Mouse (Mus musculus) neural tube, embryonic 12.5 days (tissue): ENCODE results near the gene Mfsd12. TPM values are rescaled to one million over a fixed set of nuclear protein-coding genes. Genes with fewer than 3 reads are reported as not detected.
A peak's percentile ranks its signal among the peaks of the same experiment; 100 is the strongest.

ENCODE experiments used
- ATAC-seq: fragments of 200-750 bp; cut with Nextera tagmentation; 2 replicates; pipeline ENCODE4 v1.8.0; 2017; ENCODE audit warnings: low read depth, mild to moderate bottlenecking, moderate TSS enrichment, moderate library complexity; ENCODE audit not compliant: low FRiP score
- H3K27ac ChIP-seq: fragments of 300-500 bp; sonication (generic); 2 replicates; pipeline ENCODE4 v1.5.1; 2016
- H3K27me3 ChIP-seq: fragments of 300-500 bp; sonication (generic); replicated peaks from 2 replicates; pipeline ENCODE4 v1.6.1; 2016; ENCODE audit warnings: mild to moderate bottlenecking
- H3K36me3 ChIP-seq: fragments of 300-500 bp; sonication (generic); 2 replicates; pipeline ENCODE4 v1.6.1; 2016; ENCODE audit warnings: mild to moderate bottlenecking
- H3K4me1 ChIP-seq: fragments of 300-500 bp; sonication (generic); 2 replicates; pipeline ENCODE4 v1.6.1; 2016
- H3K4me2 ChIP-seq: fragments of 300-500 bp; sonication (generic); replicated peaks from 2 replicates; pipeline ENCODE4 v1.6.1; 2016; ENCODE audit warnings: mild to moderate bottlenecking
- H3K4me3 ChIP-seq: fragments of 300-500 bp; sonication (generic); 2 replicates; pipeline ENCODE4 v1.5.1; 2016
- H3K9ac ChIP-seq: fragments of 300-500 bp; sonication (generic); 2 replicates; pipeline ENCODE4 v1.6.1; 2016; ENCODE audit warnings: mild to moderate bottlenecking
- H3K9me3 ChIP-seq: fragments of 300-500 bp; sonication (generic); 2 replicates; pipeline ENCODE4 v1.6.1; 2016; ENCODE audit warnings: mild to moderate bottlenecking
- WGBS: fragments of 180-500 bp; shearing (Covaris S2); methylation state at CpG from one replicate; pipeline ENCODE4 v1.1.7; 2016; 5-methylcytosine and 5-hydroxymethylcytosine counted together
- polyA plus RNA-seq: library from polyadenylated mRNA; unstranded; fragments of >200 nt; fragmentation: Nextera tagmentation; extraction: Ambion mirVana; gene quantifications from 2 replicates; pipeline ENCODE4 v1.2.1, GENCODE M21; 2016

Mfsd12 gene
- polyA plus RNA-seq, 1 experiment from 2014 or later, result 16.8 TPM

GRCm38 (mm10) chr10:81320550-81321347, 36.5 kb upstream of the Mfsd12 start, which contains the start of gene Cactin:
Gene Cactin (plus strand): TSS chr10:81321103.
- Histone ChIP-seq H3K4me2 (peak within 1 kb of the TSS; percentile 76), H3K4me3 (peak within 1 kb of the TSS; percentile 92), H3K9ac (peak within 1 kb of the TSS; percentile 83), H3K4me1 (peaks cover 36% of the 10 kb centered on the region), H3K36me3 (peaks cover 60% of the 10 kb centered on the region), H3K27ac (peak within 1 kb of the TSS; percentile 80), H3K9me3 (no peaks in the 10 kb centered on the region), H3K27me3 (no peaks in the 10 kb centered on the region)
- ATAC-seq, result peak; percentile 92
- whole genome bisulfite sequencing, result under 1% methylated on average over 68 of the region's 68 CpGs

- H3K4me2 ChIP-seq, result peak overlapping the region; percentile 76
- no peaks in the 10 kb centered on the region for H3K27me3 ChIP-seq
- peak overlapping the region; percentile 92 for H3K4me3 ChIP-seq
- H3K27ac ChIP-seq, result peak overlapping the region; percentile 80
- ATAC-seq, result peak; percentile 1; the same call in 1 of the 2 replicates
- peak overlapping the region; percentile 83 for H3K9ac ChIP-seq
- peaks cover 60% of the 10 kb centered on the region for H3K36me3 ChIP-seq
- WGBS, result 3% methylated on average over 20 of the region's 20 CpGs
- H3K4me1 ChIP-seq, result peaks cover 34% of the 10 kb centered on the region
- H3K9me3 ChIP-seq, result no peaks in the 10 kb centered on the region
These were observed 35.9 kb upstream of the Mfsd12 start for GRCm38 (mm10) chr10:81321436-81321835.

GRCm38 (mm10) chr10:81322444-81322843, 34.8 kb upstream of the Mfsd12 start:
- H3K9ac ChIP-seq, result no peak overlapping the region
- no peaks in the 10 kb centered on the region for H3K27me3 ChIP-seq
- H3K4me3 ChIP-seq, result peak overlapping the region; percentile 7; the same call in 1 of the 2 replicates
- H3K9me3 ChIP-seq, result no peaks in the 10 kb centered on the region
- H3K36me3 ChIP-seq, result peaks cover 66% of the 10 kb centered on the region
- H3K4me2 ChIP-seq, result peak overlapping the region; percentile 76
- no peak for ATAC-seq
- H3K27ac ChIP-seq, result no peak overlapping the region
- peaks cover 26% of the 10 kb centered on the region for H3K4me1 ChIP-seq
- 96% methylated on average over 27 of the region's 27 CpGs for WGBS

GRCm38 (mm10) chr10:81323141-81323775, 34.0 kb upstream of the Mfsd12 start:
- H3K4me3 ChIP-seq, result no peak overlapping the region
- 92% methylated on average over 23 of the region's 23 CpGs for WGBS

GRCm38 (mm10) chr10:81323791-81324530, 33.3 kb upstream of the Mfsd12 start:
- Histone ChIP-seq H3K4me3 (0 out of 2 replicates have a peak overlapping the region, but pooled peaks have one; percentile 1), H3K36me3 (peaks cover 57% of the 10 kb centered on the region), H3K4me2 (no peak overlapping the region), H3K4me1 (peaks cover 27% of the 10 kb centered on the region), H3K9ac (no peak overlapping the region), H3K27me3 (no peaks in the 10 kb centered on the region), H3K9me3 (no peaks in the 10 kb centered on the region), H3K27ac (no peak overlapping the region)
- 96% methylated on average over 18 of the region's 18 CpGs for WGBS
- no peak for ATAC-seq

More at GRCm38 (mm10) chr10:81323141-81323775, 34.0 kb upstream of the Mfsd12 start:
- no peak overlapping the region for H3K27ac ChIP-seq
- no peaks in the 10 kb centered on the region for H3K27me3 ChIP-seq
- H3K36me3 ChIP-seq, result peaks cover 62% of the 10 kb centered on the region
- no peaks in the 10 kb centered on the region for H3K9me3 ChIP-seq
- H3K4me2 ChIP-seq, result no peak overlapping the region
- no peak overlapping the region for H3K9ac ChIP-seq
- ATAC-seq, result no peak
- peaks cover 27% of the 10 kb centered on the region for H3K4me1 ChIP-seq

- ATAC-seq, result no peak
These were observed 32.1 kb upstream of the Mfsd12 start for GRCm38 (mm10) chr10:81325176-81325575.

GRCm38 (mm10) chr10:81325781-81326180, 31.5 kb upstream of the Mfsd12 start:
- H3K4me2 ChIP-seq, result no peak overlapping the region
- no peak overlapping the region for H3K4me3 ChIP-seq
- peaks cover 16% of the 10 kb centered on the region for H3K4me1 ChIP-seq
- ATAC-seq, result no peak
- no peaks in the 10 kb centered on the region for H3K9me3 ChIP-seq
- no peak overlapping the region for H3K27ac ChIP-seq
- H3K9ac ChIP-seq, result no peak overlapping the region
- peaks cover 57% of the 10 kb centered on the region for H3K36me3 ChIP-seq
- peaks cover 4% of the 10 kb centered on the region; the same call in 1 of the 2 replicates for H3K27me3 ChIP-seq
- 97% methylated on average over 18 of the region's 18 CpGs for WGBS

More at GRCm38 (mm10) chr10:81325176-81325575, 32.1 kb upstream of the Mfsd12 start:
- Histone ChIP-seq H3K4me1 (peaks cover 16% of the 10 kb centered on the region), H3K4me2 (no peak overlapping the region), H3K9ac (no peak overlapping the region), H3K9me3 (no peaks in the 10 kb centered on the region), H3K36me3 (peaks cover 57% of the 10 kb centered on the region), H3K27me3 (no peaks in the 10 kb centered on the region), H3K4me3 (no peak overlapping the region), H3K27ac (no peak overlapping the region)
- WGBS, result 94% methylated on average over 21 of the region's 21 CpGs

GRCm38 (mm10) chr10:81326858-81327257, 30.4 kb upstream of the Mfsd12 start:
- H3K9ac ChIP-seq, result no peak overlapping the region
- WGBS, result 74% methylated on average over 6 of the region's 6 CpGs
- H3K27ac ChIP-seq, result no peak overlapping the region

GRCm38 (mm10) chr10:81327959-81328358, 29.3 kb upstream of the Mfsd12 start:
- Histone ChIP-seq H3K36me3 (peaks cover 49% of the 10 kb centered on the region), H3K27ac (no peak overlapping the region), H3K4me1 (0 out of 2 replicates have a peak, but pooled peaks cover 11% of the 10 kb centered on the region)

More at GRCm38 (mm10) chr10:81326858-81327257, 30.4 kb upstream of the Mfsd12 start:
- Histone ChIP-seq H3K4me2 (no peak overlapping the region), H3K27me3 (peaks cover 9% of the 10 kb centered on the region; the same call in 1 of the 2 replicates), H3K9me3 (no peaks in the 10 kb centered on the region), H3K4me1 (peaks cover 13% of the 10 kb centered on the region), H3K36me3 (peaks cover 57% of the 10 kb centered on the region), H3K4me3 (no peak overlapping the region)
- no peak for ATAC-seq

GRCm38 (mm10) chr10:81328386-81328785, 28.9 kb upstream of the Mfsd12 start, which contains the start of gene Tbxa2r:
Gene Tbxa2r (plus strand): TSS chr10:81328731.
- Histone ChIP-seq H3K4me1 (0 out of 2 replicates have a peak, but pooled peaks cover 11% of the 10 kb centered on the region), H3K4me3 (no peak within 1 kb of the TSS), H3K36me3 (peaks cover 45% of the 10 kb centered on the region), H3K9ac (no peak within 1 kb of the TSS), H3K4me2 (peak within 1 kb of the TSS; percentile 22; the same call in 1 of the 2 replicates), H3K9me3 (no peaks in the 10 kb centered on the region), H3K27ac (no peak within 1 kb of the TSS), H3K27me3 (peaks cover 24% of the 10 kb centered on the region)
- ATAC-seq, result no peak
- 8% methylated on average over 10 of the region's 10 CpGs for WGBS

More at GRCm38 (mm10) chr10:81327959-81328358, 29.3 kb upstream of the Mfsd12 start:
- Histone ChIP-seq H3K9ac (no peak overlapping the region), H3K4me3 (no peak overlapping the region), H3K9me3 (no peaks in the 10 kb centered on the region), H3K4me2 (no peak overlapping the region), H3K27me3 (peaks cover 19% of the 10 kb centered on the region)
- 38% methylated on average over 2 of the region's 2 CpGs for WGBS
- ATAC-seq, result no peak

GRCm38 (mm10) chr10:81329194-81329975, 27.9 kb upstream of the Mfsd12 start:
- ATAC-seq, result no peak
- H3K27me3 ChIP-seq, result peaks cover 29% of the 10 kb centered on the region

More at GRCm38 (mm10) chr10:81329194-81329975, 27.9 kb upstream of the Mfsd12 start:
- Histone ChIP-seq H3K36me3 (peaks cover 35% of the 10 kb centered on the region), H3K27ac (no peak overlapping the region), H3K4me1 (0 out of 2 replicates have a peak, but pooled peaks cover 11% of the 10 kb centered on the region), H3K4me2 (peak overlapping the region; percentile 22; the same call in 1 of the 2 replicates), H3K9me3 (no peaks in the 10 kb centered on the region), H3K4me3 (no peak overlapping the region), H3K9ac (no peak overlapping the region)
- 74% methylated on average over 10 of the region's 10 CpGs for WGBS
